Mouse (Mus musculus): ENCODE measurements around the gene Wnt6. TPM values are rescaled to one million over a fixed set of nuclear protein-coding genes. Genes with fewer than 3 reads are reported as not detected.

Wnt6 gene
- total RNA-seq (2021), result 1 to 10 TPM; 1.1 to 1.8 TPM
- long read RNA-seq, experiment 1, partial matches to known transcripts, result 1 of 1 reads
- long read RNA-seq, experiment 1, other reads (novel, unspliced or antisense), result 0 of 1 reads
- long read RNA-seq, experiment 2, partial matches to known transcripts, result 0 of 2 reads
- long read RNA-seq, experiment 2, other reads (novel, unspliced or antisense), result 0 of 2 reads

DNA sequence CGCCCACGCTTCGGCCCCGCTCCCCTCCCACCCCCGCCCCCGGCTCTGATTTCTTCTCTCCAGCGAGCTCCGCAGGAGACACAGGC lies at the start of gene Wnt6:
Gene Wnt6, plus strand, starts transcription at position 48 of the 86 bp plus-strand sequence.
- no peak for DNase-seq (ENCODE audit: low spot score in 2 of 2)

DNA sequence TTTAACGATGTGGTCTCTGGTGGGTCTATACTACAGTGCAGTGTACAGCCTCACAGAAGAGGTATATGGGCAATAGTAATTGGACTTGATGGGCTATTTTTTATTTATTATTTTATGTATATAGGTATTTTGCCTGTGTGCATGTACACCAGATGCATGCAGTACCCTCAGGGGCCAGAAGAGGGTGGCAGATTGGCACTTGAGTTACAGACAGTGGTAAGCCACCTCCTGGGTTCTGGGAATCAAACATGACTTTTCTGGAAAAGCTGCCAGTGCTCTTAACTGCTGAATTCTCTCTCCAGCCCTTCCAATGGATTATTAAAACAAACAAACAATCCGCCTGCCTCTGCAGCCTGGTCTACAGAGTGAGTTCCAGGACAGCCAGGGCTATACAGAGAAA lies 47.9 kb upstream of the Wnt6 start:
- no peak for DNase-seq (ENCODE audit: low spot score in 2 of 2)

DNA sequence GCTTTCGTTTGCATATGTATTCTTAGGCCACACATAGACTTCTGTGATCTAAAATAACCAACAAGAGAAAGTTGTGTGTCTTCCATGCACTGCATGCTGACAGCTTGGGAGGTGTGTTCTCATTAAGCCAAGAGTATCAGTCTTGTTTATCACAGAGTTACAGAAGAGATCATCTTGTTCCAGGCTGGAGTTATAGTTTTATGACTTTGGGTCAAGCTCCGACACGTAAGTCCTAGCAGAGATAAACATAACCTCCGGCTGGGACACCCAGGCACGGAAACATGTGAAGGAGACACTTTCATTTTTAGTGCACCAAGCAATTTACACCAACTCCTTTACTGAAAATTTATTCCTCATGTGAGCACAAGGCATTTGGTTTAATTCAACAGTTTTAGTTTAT lies 45.6 kb upstream of the Wnt6 start:
- no peak for DNase-seq (ENCODE audit: low spot score in 2 of 2)

DNA sequence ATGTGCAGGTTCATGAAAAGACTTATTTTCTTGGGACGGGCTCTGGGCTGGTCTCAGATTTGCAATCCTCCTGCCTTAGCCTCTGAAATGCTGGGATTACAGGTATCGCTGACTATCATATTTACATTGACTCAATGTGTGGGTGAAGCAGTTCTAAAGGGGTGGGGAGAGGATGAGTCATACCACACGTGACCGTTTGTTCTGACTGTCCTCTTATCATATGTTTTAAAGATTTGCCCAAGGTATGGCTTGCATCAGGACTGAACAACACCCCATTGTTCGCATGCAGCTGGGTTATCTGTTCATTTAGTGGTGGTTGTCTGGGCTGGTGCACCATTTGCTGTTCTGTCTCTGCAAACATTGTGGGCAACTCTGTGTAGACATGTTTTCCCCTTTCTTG lies 45.0 kb upstream of the Wnt6 start:
- no peak for DNase-seq (ENCODE audit: low spot score in 2 of 2)

DNA sequence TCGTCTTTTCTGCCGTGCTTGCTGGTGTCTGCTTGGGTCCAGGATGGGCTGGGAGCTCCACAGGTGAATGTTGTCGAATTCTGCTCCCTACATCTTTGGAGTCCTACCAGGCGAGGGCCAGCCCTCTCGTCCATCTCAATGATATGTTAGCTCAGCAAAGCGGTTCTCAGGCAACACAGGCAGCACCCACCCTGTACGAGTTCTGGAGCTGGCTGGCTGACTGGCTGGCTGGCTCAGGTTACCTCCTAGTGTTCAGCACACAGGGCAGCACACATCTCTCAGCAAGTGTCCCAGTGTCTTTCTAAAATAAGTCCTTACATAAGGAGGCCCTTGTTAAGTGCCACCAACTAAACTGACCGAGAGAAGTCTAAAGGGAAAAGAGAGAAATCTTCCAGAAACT lies 43.2 kb upstream of the Wnt6 start:
- DNase-seq (ENCODE audit: low spot score in 2 of 2), result no peak

DNA sequence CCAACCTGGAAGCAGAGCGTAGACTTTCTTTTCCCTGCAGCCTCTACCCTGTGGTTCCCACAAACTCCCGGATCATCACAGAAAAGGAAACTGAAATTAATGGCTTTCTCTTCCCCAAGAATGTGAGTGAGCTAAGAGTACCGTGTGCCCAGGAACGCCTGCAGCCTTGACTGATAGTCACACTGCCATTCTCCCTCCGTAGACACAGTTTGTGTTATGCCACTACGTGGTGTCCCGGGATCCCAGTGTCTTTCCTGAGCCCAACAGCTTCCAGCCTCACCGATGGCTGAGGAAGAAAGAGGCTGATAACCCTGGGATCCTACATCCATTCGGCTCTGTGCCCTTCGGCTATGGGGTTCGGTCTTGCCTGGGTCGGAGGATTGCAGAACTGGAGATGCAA lies 34.7 kb upstream of the Wnt6 start:
- DNase-seq (ENCODE audit: low spot score in 2 of 2), result no peak

DNA sequence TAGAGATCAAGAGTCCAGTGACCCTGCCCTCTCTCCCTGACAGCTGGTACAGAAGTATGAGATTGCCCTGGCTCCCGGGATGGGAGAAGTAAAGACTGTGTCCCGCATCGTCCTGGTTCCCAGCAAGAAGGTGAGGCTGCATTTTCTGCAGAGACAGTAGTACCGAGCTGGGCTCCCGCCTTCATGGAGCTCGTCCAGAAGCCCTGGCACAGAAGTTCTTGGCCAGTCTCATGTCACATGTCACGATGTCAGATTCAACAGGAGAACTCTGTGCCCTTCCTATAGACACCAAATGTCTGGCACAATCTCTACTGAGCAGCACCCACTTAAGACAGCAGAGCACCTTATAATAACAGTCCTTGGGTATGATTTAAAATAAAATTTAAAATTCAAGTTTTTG lies 34.2 kb upstream of the Wnt6 start:
- no peak for DNase-seq (ENCODE audit: low spot score in 2 of 2)

DNA sequence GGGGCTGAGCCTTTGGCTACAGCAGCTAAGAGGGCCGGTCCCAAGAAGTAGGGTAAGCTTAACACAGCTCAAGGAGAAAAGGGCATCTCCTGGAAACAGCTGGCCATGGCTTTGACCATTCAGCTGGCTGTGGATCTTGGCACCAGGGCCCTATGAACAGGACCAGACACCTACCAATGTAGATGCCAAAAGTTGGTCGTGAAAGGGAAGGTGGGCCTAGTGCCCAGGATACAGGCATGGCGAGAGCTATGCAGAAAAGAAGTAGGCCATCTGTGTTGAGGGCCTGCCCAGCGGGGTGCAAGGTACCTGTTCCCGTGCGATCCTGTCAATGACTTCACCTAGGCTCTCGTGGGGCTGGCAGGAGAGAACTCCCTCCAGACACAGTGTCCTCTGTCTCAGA lies 30.8 kb upstream of the Wnt6 start:
- DNase-seq (ENCODE audit: low spot score in 2 of 2), result no peak

DNA sequence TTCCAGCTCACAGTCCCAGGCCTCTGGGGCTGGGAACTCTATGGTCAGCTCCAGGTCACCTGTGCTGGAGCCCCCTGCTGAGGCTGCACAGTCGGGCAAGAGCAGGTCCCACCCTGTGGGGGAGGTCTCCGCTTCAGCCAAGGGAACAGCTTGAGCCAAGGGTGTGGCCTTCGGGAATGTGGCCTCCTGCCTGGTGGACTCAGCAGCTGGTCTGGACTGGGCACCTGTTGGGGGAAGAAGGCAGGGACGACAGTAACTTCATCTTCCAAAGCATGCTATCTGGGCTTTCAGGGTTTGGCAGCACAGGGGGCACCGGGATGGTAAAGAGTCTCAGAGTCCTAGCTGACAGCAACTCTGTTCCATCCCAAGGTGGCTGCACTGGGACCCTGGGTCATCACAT lies 24.4 kb upstream of the Wnt6 start:
- DNase-seq (ENCODE audit: low spot score in 2 of 2), result peak in 1 of 2 experiments; percentile 21

DNA sequence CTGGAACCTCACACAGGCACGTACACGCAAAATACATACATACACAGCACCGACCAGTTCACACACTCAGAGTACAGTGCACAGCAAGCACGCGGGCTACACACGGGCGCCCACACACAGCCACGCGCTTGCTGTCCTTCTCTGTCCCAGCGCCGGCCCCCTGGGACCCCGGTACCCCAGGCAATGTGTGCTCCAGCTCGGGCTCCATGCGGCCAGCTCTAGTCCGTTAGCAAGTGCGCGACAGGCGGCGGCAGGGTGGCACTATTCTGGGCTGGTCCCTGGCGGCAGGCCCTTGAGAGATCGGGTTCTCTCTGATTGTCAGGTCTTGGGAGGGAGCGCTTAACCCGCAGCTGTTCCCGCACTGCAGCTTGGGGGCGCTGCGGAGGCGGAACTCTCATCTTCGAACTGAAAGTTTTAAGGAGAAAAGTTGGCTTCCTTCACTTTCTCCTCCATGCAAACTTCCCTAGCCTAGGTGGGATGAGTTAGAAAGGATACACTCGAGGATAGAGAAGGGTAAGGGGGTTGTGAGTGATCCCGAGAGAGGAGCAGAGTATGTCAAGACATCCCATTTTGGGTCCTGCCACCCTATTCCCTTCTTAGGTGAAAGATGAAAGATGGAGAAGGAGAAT lies 22.9 kb upstream of the Wnt6 start, which contains the start of gene Prkag3:
Gene Prkag3, minus strand, starts transcription at position 579 of the 629 bp plus-strand sequence.
- peak; percentile 60 to 73 for DNase-seq (ENCODE audit: low spot score in 2 of 2)

DNA sequence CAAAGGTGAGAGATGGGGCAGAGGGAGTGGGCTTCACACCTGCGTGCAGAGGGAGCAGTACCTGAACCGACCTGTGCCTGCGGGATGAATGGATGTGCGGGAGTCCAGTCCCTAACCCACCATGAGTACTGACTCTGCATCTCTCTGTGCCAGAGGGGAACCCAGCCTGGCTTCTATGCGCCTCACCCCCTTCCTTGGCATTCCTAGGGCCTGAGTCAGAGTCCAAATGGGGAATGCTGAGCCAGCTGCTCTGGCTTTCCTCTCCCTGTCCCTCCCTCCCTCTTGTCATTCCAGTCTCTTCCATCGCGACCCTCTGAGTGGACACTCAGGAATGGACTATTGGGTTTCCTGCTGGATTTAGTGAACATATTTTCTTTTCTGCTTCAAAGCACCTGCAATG lies 22.4 kb upstream of the Wnt6 start:
- DNase-seq (ENCODE audit: low spot score in 2 of 2), result peak in 1 of 2 experiments; percentile 55

DNA sequence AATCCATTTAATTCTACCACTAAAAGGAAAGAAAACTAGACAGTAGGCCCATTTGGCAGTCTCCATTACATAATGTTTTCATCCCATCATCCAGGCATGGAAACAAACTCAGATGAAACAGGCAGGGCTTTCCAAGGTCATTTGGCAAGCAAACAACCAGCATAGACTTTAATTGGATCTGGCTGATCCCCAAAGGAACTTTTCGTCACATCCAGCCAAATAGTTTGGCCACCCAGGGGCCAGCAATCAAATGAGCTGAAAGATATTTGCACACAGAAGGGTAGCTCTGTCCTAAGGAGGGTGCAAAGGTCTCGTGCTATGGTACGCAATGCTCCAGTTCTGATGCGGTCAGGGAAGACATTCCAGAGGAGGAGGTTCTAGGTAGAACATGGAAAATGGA lies 21.0 kb upstream of the Wnt6 start:
- no peak for DNase-seq (ENCODE audit: low spot score in 2 of 2)

DNA sequence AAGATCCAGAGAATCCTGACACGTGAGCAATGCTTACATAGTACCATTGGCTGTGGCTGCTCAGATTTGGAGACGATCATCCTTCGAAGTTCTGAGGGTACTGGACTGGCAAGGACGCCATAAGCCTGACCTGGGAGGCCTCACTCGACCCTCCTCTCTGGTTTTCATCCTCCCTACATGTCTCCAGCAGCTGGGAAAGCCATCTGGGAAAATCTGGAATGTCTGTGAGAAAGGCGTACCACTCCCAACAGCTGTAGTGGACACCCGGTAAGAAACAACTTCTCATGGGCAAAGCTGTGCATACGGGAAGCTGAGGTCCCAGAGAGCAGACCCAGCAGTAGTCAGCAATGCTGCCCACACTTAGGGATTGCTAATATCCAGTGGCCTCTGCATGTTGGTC lies 19.5 kb upstream of the Wnt6 start:
- DNase-seq (ENCODE audit: low spot score in 2 of 2), result no peak

DNA sequence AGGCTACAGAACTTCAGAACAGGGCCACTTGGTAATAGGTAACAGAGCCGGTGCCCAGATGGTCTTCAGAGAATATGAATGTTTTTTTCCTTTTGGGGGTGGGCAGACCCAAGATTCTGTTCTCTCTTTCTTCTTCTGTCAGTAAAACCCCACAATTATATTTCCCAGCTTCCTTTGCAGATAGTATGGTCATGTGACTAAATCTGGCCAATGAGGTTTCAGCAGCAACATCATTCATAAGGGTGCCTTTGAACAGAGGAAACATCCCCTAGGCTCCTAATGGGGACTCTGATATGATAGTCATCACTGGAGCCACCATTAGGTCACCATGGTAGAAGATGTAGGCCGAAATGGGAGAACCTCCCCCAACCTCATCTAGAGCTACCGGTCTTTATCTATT lies 18.9 kb upstream of the Wnt6 start:
- no peak for DNase-seq (ENCODE audit: low spot score in 2 of 2)

DNA sequence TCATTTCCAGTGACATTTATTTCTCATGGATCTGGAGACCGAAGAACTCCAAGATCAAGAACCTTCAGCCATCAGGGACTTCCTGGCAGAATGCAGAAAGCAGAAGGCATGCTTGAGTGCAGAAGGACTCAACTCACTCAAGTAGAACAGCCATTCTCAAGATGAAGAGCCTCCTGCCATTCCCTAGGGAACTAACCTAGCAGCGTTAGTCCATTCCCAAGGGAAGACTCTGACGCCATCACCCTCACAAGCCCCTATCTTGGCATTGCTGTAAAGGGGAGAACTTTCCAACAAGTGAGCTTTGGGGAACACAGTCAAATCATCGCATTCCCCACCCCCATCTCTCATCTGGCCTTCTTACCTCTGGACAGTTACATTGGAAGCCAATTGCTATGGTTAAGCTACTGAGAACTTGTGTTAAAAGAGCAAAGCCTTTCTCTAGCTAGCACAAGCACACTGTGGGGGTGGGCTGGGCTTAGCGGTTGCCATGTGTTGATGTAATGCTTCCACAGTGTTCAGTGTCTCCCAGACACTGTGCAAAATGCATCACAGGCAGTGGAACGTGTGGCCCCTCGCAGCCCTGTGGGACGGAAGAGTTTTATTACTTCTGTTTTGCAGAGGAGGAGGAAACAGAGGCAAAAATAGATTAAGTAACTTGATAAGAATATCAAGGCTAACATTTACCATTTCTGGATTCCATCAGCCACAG lies 18.3 kb upstream of the Wnt6 start:
- no peak for DNase-seq (ENCODE audit: low spot score in 2 of 2)

DNA sequence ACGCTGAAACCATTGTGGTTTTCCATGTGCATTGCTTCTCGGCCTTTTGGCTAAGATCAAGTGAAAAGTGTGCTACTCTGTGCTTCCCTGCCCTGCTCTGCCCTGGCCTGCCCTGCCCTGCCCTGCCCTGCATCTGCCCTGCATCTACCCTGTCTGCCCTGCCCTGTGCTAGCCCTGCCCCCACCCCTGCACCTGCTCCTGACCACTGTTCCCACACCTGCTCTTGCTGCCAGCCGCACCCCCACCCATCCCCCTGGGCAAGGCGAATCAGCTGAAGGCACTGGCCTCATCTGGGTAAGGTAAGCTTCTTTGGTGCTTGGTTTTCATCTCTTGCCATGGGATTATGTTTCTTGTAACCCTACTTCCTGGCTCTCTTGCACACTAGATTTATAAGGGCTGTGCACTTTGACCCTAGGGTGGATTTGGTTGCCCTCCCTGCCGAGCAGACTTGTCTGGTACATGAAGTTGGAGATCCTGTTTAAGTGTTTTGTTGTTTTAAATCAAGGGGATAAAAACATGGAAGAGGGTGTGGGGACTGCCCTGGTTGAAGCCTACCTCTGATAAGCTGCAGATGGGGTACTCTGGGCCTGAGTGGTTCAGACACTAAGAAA lies 17.4 kb upstream of the Wnt6 start:
- DNase-seq (ENCODE audit: low spot score in 2 of 2), result no peak

DNA sequence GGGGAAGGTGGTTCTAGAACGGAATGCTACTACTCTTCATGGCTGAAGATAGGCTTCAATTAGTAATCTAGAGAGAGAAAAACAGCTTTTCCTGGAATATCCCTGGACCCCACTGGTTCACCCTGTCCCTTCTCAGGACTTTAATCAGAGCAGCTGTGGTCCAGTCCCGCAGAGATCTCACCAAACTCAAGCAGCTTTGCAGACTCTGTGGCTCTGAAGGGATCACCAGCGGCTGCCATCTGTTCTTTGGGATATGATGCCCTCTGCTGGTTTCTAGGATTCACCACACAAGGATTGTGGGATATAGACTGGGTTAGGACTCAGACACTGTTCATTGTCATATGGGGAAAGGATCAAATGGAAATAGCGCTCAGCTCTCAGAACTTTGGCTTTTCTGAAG lies 11.9 kb upstream of the Wnt6 start:
- DNase-seq (ENCODE audit: low spot score in 2 of 2), result no peak

DNA sequence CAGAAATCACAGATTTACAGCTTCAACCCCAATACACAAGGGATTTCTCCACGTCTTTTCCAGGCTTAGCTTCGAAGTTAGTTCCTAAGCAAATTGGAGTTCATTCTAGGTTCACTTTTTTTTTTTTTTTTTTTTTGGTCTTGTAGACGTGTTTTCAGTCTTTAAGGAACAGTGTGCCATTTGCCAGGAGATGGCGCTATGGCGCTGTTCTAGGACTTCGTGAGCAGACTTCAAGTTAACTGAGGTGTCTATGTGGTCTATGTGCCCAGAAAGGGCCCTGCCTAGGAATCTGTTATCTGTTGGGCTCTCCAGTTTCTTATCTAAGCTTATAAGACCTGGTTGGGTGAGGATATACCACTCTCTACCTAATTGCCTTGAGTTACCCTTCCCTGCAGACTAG lies 8.6 kb upstream of the Wnt6 start:
- DNase-seq (ENCODE audit: low spot score in 2 of 2), result peak in 1 of 2 experiments; percentile 75

DNA sequence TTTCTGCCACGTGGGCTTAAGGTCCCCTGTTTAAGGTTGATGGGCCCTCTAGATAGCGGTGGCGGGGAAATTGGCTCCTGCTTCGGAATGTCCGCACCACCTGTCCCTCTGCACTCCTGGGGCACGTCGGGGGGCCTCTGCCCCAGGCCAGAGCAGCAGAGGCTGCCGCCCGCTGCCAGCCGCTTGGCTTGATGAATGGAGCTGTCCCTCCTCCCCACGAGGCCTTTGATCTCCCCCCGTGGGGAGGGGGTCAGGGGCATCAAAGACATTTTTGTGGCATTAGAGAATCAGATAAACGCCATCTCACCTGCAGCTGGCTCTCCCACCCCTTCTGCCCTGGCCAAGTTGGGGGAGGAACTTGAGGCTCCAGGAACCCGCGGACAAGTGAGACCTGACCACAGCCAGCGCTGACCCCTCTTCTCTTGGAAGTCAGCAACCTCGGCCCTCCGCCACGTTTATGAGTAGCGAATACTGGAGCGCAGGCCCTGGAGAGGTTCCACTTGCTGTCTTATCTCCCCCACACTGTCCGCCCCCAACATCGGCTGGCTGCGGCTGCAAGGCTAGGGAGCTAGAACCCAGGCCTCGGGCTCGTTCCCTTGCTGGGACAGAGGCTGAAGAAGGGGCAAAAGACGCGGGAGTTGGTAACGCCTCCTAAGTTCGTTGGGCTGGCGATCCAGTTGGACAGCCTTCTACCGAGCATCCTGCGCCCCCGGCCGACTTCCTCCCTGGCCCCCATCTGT lies 795 bp upstream of the Wnt6 start:
- DNase-seq (ENCODE audit: low spot score in 2 of 2), result no peak

DNA sequence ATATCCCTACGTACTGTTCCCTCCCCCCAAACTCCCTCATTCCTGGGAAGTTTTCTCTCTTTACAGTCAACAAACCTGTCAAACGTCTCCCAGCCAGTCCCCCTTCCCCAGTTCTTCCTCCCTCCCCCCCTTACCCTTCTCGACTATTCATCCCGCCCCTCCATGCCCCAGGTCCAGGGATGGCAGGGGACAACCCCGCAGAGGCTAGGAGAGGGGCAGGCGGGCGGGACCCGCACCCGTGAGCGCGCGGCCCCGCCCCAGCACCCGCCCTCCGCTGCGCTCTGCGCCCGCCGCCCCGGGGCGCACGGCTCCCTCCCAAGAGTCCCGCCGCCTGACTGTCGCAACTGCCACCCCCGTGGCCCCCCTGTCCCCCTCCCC lies 236 bp upstream of the Wnt6 start:
- no peak for DNase-seq (ENCODE audit: low spot score in 2 of 2)

DNA sequence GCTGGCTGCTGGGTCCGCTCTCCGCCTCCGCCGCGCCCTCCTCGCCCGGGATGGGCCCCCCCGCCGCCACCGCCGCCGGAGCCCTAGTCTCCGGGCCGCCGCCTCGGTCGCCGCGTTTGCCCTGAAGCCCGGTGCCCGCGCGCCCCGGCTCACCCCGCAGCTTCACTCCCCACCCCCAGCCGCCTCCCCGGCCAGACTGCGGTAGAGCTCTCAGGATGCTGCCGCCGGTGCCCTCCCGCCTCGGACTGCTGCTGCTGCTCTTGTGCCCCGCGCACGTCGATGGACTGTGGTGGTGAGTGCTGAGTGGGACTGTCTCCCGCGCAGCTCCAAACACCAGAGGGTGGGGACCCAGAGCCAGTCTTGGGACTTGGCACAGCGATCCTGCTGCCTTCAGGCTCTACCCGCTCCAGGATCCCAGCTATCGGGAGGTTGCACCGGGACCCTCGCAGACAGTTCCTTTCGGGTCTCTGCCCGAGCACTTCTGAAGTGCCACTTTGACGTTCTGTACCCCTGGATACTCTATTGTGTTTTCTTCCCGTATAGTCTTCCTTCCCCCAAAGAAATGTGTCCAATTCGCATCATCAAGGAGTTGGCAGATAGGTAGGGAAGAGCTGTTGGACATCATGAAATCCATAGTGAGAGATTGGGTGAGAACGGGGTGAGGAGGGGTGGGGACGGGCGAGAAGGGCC lies 384 bp downstream of the Wnt6 start:
- DNase-seq (ENCODE audit: low spot score in 2 of 2), result no peak

DNA sequence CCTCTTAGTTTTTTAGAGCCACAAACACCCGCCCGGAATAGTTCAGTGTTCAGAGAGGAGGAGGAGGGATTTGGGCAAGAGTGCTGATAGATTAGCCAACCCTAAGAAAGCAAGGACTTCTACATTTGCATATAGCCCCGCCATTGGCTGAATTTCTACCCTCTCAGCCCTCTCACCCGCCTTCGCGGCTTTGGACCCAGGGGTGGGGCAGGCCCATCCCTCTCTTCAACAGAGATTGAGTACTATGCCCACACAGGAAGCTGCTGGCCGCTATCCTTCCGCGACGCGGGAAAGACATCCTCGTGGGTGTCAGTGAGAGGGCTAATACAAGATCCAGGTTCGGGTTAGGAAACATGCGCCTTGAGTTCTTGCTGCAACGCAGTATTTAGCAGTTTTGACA lies 1.4 kb downstream of the Wnt6 start:
- peak in 1 of 2 experiments; percentile 76 for DNase-seq (ENCODE audit: low spot score in 2 of 2)

All from gastrocnemius, postnatal 4 days (tissue).